9 mouse cellular contexts compared by ENCODE assay signal in the genomic region with DNA sequence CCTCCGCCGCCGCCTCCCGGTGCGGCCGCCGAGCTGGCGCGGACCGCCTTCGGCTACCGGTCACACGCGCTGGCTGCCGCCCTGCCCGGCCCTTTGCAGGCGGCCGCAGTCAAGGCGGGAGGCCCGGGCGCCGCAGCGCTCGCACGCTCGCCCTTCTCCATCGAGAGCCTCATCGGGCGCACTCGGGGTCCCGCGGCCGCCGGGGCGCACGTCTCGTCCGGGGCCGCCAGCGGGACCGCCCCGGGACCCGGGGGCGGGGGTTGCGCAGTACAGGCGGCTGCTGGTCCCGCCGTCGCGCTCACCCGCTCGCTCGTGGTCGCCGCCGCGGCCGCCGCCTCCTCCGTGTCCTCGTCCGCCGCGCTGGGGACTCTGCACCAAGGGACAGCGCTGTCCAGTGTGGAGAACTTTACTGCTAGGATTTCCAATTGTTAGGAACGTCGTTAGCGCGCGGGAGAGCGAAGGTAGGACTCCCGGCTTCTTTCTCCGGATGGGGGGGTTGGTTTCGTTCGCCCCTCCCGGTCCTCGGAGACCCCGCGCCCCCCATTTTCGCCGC. TPM values are rescaled to one million over a fixed set of nuclear protein-coding genes. Genes with fewer than 3 reads are reported as not detected.
DNase-seq lines count a peak whose midpoint lies in the region; ATAC-seq and TF ChIP-seq lines count a peak whose summit lies in the region.
"Had no signal": no experiment of that assay in that cellular context is flagged by ENCODE, and none has a peak within 500 bp of the region (broad histone marks: within the 10 kb centered on the region; RNA-seq: fewer than 3 reads in every experiment).

No protein-coding gene starts in this region.

- DNase-seq in CD4-positive, CD25-positive, alpha-beta regulatory T cell, adult 2 months (ENCODE audit: low read depth, low spot score): peak; percentile 6
- no peak for DNase-seq in layer of hippocampus, adult 8-10 months (ENCODE audit: low spot score in 2 of 2)

- H3K9ac ChIP-seq in forebrain, embryonic 12.5 days: peak overlapping the region; percentile 68
- peak overlapping the region; percentile 67 for H3K9ac ChIP-seq in kidney, embryonic 15.5 days
- H3K9ac ChIP-seq in midbrain, embryonic 12.5 days (replicated peaks): peak overlapping the region; percentile 63

- TF ChIP-seq CTCF in E14TG2a.4 (conservative IDR thresholded peaks at IDR 0.05; ENCODE audit: low read length): no peak

- peak overlapping the region; percentile 75 for H3K27ac ChIP-seq in forebrain, embryonic 12.5 days
- peak overlapping the region; percentile 91 for H3K27ac ChIP-seq in kidney, embryonic 15.5 days
- H3K27ac ChIP-seq in midbrain, embryonic 12.5 days (replicated peaks): peak overlapping the region; percentile 39; the same call in 1 of the 2 replicates

- peak overlapping the region; percentile 62 for H3K4me2 ChIP-seq in forebrain, embryonic 12.5 days
- peak overlapping the region; percentile 87 for H3K4me2 ChIP-seq in kidney, embryonic 15.5 days
- peak overlapping the region; percentile 71 for H3K4me2 ChIP-seq in midbrain, embryonic 12.5 days (replicated peaks)

- no peaks in the 10 kb centered on the region for H3K36me3 ChIP-seq in E14TG2a.4 (ENCODE audit: insufficient read depth, low read length)
- H3K36me3 ChIP-seq in forebrain, embryonic 12.5 days (replicated peaks): no peaks in the 10 kb centered on the region
- H3K36me3 ChIP-seq in kidney, embryonic 15.5 days: no peaks in the 10 kb centered on the region
- H3K36me3 ChIP-seq in midbrain, embryonic 12.5 days: no peaks in the 10 kb centered on the region

- H3K4me1 ChIP-seq in E14TG2a.4 (replicated peaks; ENCODE audit: low read depth, low read length): peaks cover 39% of the 10 kb centered on the region
- peaks cover 36% of the 10 kb centered on the region for H3K4me1 ChIP-seq in forebrain, embryonic 12.5 days
- peaks cover 55% of the 10 kb centered on the region for H3K4me1 ChIP-seq in kidney, embryonic 15.5 days
- peaks cover 32% of the 10 kb centered on the region for H3K4me1 ChIP-seq in midbrain, embryonic 12.5 days

- H3K4me3 ChIP-seq in E14TG2a.4 (replicated peaks; ENCODE audit: low read length): peak overlapping the region; percentile 77
- H3K4me3 ChIP-seq in forebrain, embryonic 12.5 days (replicated peaks): peak overlapping the region; percentile 54
- peak overlapping the region; percentile 62 for H3K4me3 ChIP-seq in kidney, embryonic 15.5 days (replicated peaks)
- peak overlapping the region; percentile 52 for H3K4me3 ChIP-seq in midbrain, embryonic 12.5 days

- H3K27me3 ChIP-seq in E14TG2a.4 (ENCODE audit: insufficient read depth, low read length): peaks cover 87% of the 10 kb centered on the region
- peaks cover 86% of the 10 kb centered on the region for H3K27me3 ChIP-seq in forebrain, embryonic 12.5 days
- H3K27me3 ChIP-seq in kidney, embryonic 15.5 days: peaks cover 90% of the 10 kb centered on the region
- peaks cover 87% of the 10 kb centered on the region for H3K27me3 ChIP-seq in midbrain, embryonic 12.5 days

- under 1% methylated on average over 76 of the region's 81 CpGs for WGBS in forebrain, embryonic 12.5 days
- WGBS in kidney, embryonic 15.5 days: under 1% methylated on average over 70 of the region's 81 CpGs
- under 1% methylated on average over 40 of the region's 81 CpGs for whole genome bisulfite sequencing in midbrain, embryonic 12.5 days

- no peaks in the 10 kb centered on the region for H3K9me3 ChIP-seq in E14TG2a.4 (ENCODE audit: low read length)
- H3K9me3 ChIP-seq in forebrain, embryonic 12.5 days: no peaks in the 10 kb centered on the region
- H3K9me3 ChIP-seq in kidney, embryonic 15.5 days (replicated peaks): no peaks in the 10 kb centered on the region
- no peaks in the 10 kb centered on the region for H3K9me3 ChIP-seq in midbrain, embryonic 12.5 days

- ATAC-seq in CD4-positive, CD25-positive, alpha-beta regulatory T cell, adult 4 months: no peak
- ATAC-seq in forebrain, embryonic 12.5 days (ENCODE audit: low FRiP score): no peak
- no peak for ATAC-seq in kidney, embryonic 15.5 days (replicated peaks; ENCODE audit: low FRiP score)
- ATAC-seq in midbrain, embryonic 12.5 days (ENCODE audit: low FRiP score, low read depth): 0 out of 2 replicates have a peak, but pooled peaks have one; percentile 24
- ATAC-seq in megakaryocyte progenitor cell, adult 5-6 weeks (replicated peaks; ENCODE audit: poor library complexity): no peak

RNA-seq across cellular contexts. Expression of gene Foxd1, which starts 1.6 kb away (rescaled TPM):
- not detected for polyA plus RNA-seq in CD4-positive, CD25-positive, alpha-beta regulatory T cell, adult 4 months (2017; shearing (Covaris generic))
- 2.6 and 4.2 TPM in 2 replicates for polyA plus RNA-seq in forebrain, embryonic 12.5 days (2016; fragmentation: Nextera tagmentation; extraction: Ambion mirVana)
- 4.7 and 5.0 TPM in 2 replicates for polyA plus RNA-seq in kidney, embryonic 15.5 days (2015; fragmentation: Nextera tagmentation; extraction: Ambion mirVana)
- polyA plus RNA-seq in midbrain, embryonic 12.5 days (2016; fragmentation: Nextera tagmentation; extraction: Ambion mirVana): 5.2 and 6.0 TPM in 2 replicates
- not detected in 2 replicates for total RNA-seq in megakaryocyte progenitor cell, adult 5-6 weeks (2015)
- not detected in 2 replicates for total RNA-seq in megakaryocyte progenitor cell, adult 5-6 weeks (2017)
- total RNA-seq in layer of hippocampus, adult 8-10 months (2022): 1 to 10 TPM in 3 of 4 experiments, under 1 TPM in 1; 0.74 to 1.3 (median 1.2) TPM
- total RNA-seq: neutrophil, adult 5-6 weeks had no signal

RNA-seq across cellular contexts. Expression of gene Btf3, which starts 38.8 kb away (rescaled TPM):
- polyA plus RNA-seq in CD4-positive, CD25-positive, alpha-beta regulatory T cell, adult 4 months (2017; shearing (Covaris generic)): 100 to 1,000 TPM; 721 to 726 TPM
- polyA plus RNA-seq in forebrain, embryonic 12.5 days (2016; fragmentation: Nextera tagmentation; extraction: Ambion mirVana): 693 and 699 TPM in 2 replicates
- polyA plus RNA-seq in kidney, embryonic 15.5 days (2015; fragmentation: Nextera tagmentation; extraction: Ambion mirVana): 689 and 781 TPM in 2 replicates
- polyA plus RNA-seq in midbrain, embryonic 12.5 days (2016; fragmentation: Nextera tagmentation; extraction: Ambion mirVana): 628 and 633 TPM in 2 replicates
- total RNA-seq in megakaryocyte progenitor cell, adult 5-6 weeks (2015): 1,345 and 1,405 TPM in 2 replicates
- total RNA-seq in megakaryocyte progenitor cell, adult 5-6 weeks (2017): 2,105 and 2,157 TPM in 2 replicates
- total RNA-seq in layer of hippocampus, adult 8-10 months (2022): 100 to 1,000 TPM; 157 to 207 (median 184) TPM

Comparison
In these comparisons a context has a peak if more than half of its experiments do, and no peak if none do; other contexts are left out.
1. H3K27ac ChIP-seq: peak in every context shown above with its lines; median percentile 91 in kidney, embryonic 15.5 days; 75 in forebrain, embryonic 12.5 days; 39 in midbrain, embryonic 12.5 days.